Mouse (Mus musculus) mouse embryonic stem cell (cell line): ENCODE results near the gene Gm10310.
"Not testable (repeated sequence)": the region's sequence is repeated elsewhere in the genome, so short reads cannot be mapped to it uniquely, and the experiment has no call there.

Source experiments
- in situ Hi-C, 2 experiments: fragments of 300-500 bp; cut with MboI; formaldehyde crosslinking; loops; 1 replicate in 1 of 2; 3 replicates in 1 of 2; pipeline ENCODE4 v1.14.3; 2019 to 2020; ENCODE audit warnings: low sequenced_read_pairs in 2 of 2, low pct_unique_long_range_greater_than_20kb in 1 of 2, mixed read lengths in 1 of 2; ENCODE audit not compliant: unreplicated experiment in 1 of 2

Gm10310 gene

GRCm38 (mm10) chr10:129984962-129985361 lies at the start of gene Gm10310:
TSS of gene Gm10310 (minus strand) at chr10:129985062.
- in situ Hi-C loops, result loop anchor here in 1 of 2 experiments (10.0 kb wide), 1 partner anchor 100 kb away; no protein-coding TSS in a partner anchor

- in situ Hi-C loops, result no loop called here
Measured at GRCm38 (mm10) chr10:130030048-130030447, 45.2 kb upstream of the Gm10310 start, which contains the start of gene Olfr821. TSS of gene Olfr821 (plus strand) at chr10:130030348.

- in situ Hi-C loops, result no loop called here
Measured at GRCm38 (mm10) chr10:130012321-130012720, 27.5 kb upstream of the Gm10310 start, which contains the start of gene Olfr820. TSS of gene Olfr820 (plus strand) at chr10:130012621.

GRCm38 (mm10) chr10:130005366-130005765 lies 20.5 kb upstream of the Gm10310 start:
- in situ Hi-C loops, result not testable (repeated sequence)

- in situ Hi-C loops, result not testable (repeated sequence)
Measured at GRCm38 (mm10) chr10:130004104-130004503, 19.2 kb upstream of the Gm10310 start.

GRCm38 (mm10) chr10:129981867-129982266 lies 3.0 kb downstream of the Gm10310 start:
- in situ Hi-C loops, result loop anchor here in 1 of 2 experiments (10.0 kb wide), 1 partner anchor 103 kb away; no protein-coding TSS in a partner anchor

- in situ Hi-C loops, result not testable (repeated sequence)
Measured at GRCm38 (mm10) chr10:129976040-129976439, 8.8 kb downstream of the Gm10310 start, which contains the start of gene Olfr247. TSS of gene Olfr247 (minus strand) at chr10:129976140.

GRCm38 (mm10) chr10:129972994-129973393 lies 11.9 kb downstream of the Gm10310 start:
- in situ Hi-C loops, result not testable (repeated sequence)

GRCm38 (mm10) chr10:129967166-129967565 lies 17.7 kb downstream of the Gm10310 start, which contains the start of gene Olfr819:
TSS of gene Olfr819 (minus strand) at chr10:129967266.
- in situ Hi-C loops, result not testable (repeated sequence)

GRCm38 (mm10) chr10:129966232-129966631 lies 18.6 kb downstream of the Gm10310 start:
- in situ Hi-C loops, result not testable (repeated sequence)

- in situ Hi-C loops, result no loop called here
Measured at GRCm38 (mm10) chr10:129949000-129949399, 35.9 kb downstream of the Gm10310 start, which contains the start of gene Olfr818. TSS of gene Olfr818 (minus strand) at chr10:129949100.
